Mouse (Mus musculus) bone marrow macrophage, adult 2 months (primary cell): Measurements from ENCODE around the gene Ttll12.

Experiments
- CTCF ChIP-seq: IDR thresholded peaks from 2 replicates; pipeline ENCODE4 v1.5.1; 2012; ENCODE audit warnings: low read depth, mild to moderate bottlenecking, low read length, moderate library complexity
- POLR2A ChIP-seq: IDR thresholded peaks from 2 replicates; pipeline ENCODE4 v1.6.1; 2012; ENCODE audit warnings: mild to moderate bottlenecking, low read depth, low read length, borderline replicate concordance

- TF ChIP-seq CTCF = no peak
- no peak for TF ChIP-seq POLR2A
These were observed 4.1 kb downstream of the Ttll12 start for GRCm38 (mm10) chr15:83590841-83591240.
